Mouse (Mus musculus) retina, embryonic 14.5 days (tissue): ENCODE measurements around the gene Gm3486.
"Not testable (repeated sequence)": the region's sequence is repeated elsewhere in the genome, so short reads cannot be mapped to it uniquely, and the experiment has no call there.

Experiments used
- DNase-seq: peaks from one replicate; pipeline ENCODE4 v3.0.0-alpha.2; 2015; ENCODE audit warnings: low spot score

Gene Gm3486

GRCm38 (mm10) chr14:41489385-41489784 is at the start of gene Gm3486:
TSS of gene Gm3486 (minus strand) at chr14:41489485.
- DNase-seq = not testable (repeated sequence)

- not testable (repeated sequence) for DNase-seq
Measured at GRCm38 (mm10) chr14:41524695-41525094, 35.4 kb upstream of the Gm3486 start.

- not testable (repeated sequence) for DNase-seq
Measured at GRCm38 (mm10) chr14:41520683-41521082, 31.4 kb upstream of the Gm3486 start.

GRCm38 (mm10) chr14:41453418-41453817 is 35.9 kb downstream of the Gm3486 start, which contains the start of gene Gm7954:
TSS of gene Gm7954 (minus strand) at chr14:41453518.
- not testable (repeated sequence) for DNase-seq
